Mouse (Mus musculus) granulocyte monocyte progenitor cell, adult 5-6 weeks (primary cell): ENCODE measurements around the gene Ckmt1. TPM values are rescaled to one million over a fixed set of nuclear protein-coding genes. Genes with fewer than 3 reads are reported as not detected.
A peak's percentile ranks its signal among the peaks of the same experiment; 100 is the strongest.
"Not testable (repeated sequence)": the region's sequence is repeated elsewhere in the genome, so short reads cannot be mapped to it uniquely, and the experiment has no call there.

Experiments used
- ATAC-seq: replicated peaks from 2 replicates; pipeline ENCODE4 v1.8.0; 2016; ENCODE audit warnings: mild to moderate bottlenecking, moderate TSS enrichment, inconsistent platforms; ENCODE audit not compliant: poor library complexity, severe bottlenecking
- total RNA-seq, 2 experiments: library from RNA; stranded (forward) in 1 of 2; stranded (reverse) in 1 of 2; fragments of 200-712, 200-1000 nt in 1 of 2; fragments of >200 nt in 1 of 2; fragmentation: Nextera tagmentation in 1 of 2; gene quantifications; 2 replicates each; pipeline ENCODE4 v1.2.3; 2014 to 2017

Ckmt1 gene
- not detected in 2 replicates for total RNA-seq (2014; fragmentation: Nextera tagmentation)
- total RNA-seq (2017): not detected in 2 replicates

DNA sequence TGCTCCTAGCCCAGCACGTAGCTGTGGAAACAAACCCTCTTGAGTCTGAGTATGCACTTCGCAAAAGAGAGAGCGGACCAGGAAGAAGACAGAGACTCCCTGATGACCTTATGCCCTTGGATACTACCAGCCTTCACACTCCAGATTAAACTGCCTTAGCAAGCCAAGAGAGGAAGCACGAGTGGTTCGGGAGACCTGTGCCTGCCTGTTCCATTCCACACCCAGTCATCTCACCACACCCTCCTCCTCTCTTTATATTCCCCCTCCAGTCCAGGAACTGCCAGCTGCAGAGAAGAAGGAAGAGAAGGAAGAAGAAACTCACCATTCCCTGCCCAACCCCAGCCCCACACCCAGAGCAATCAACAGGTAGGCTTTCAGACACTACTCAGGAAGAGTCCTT, at the start of gene Ckmt1:
Gene Ckmt1 (plus strand): TSS at position 221 of the 400 bp plus-strand sequence.
- ATAC-seq: no peak

DNA sequence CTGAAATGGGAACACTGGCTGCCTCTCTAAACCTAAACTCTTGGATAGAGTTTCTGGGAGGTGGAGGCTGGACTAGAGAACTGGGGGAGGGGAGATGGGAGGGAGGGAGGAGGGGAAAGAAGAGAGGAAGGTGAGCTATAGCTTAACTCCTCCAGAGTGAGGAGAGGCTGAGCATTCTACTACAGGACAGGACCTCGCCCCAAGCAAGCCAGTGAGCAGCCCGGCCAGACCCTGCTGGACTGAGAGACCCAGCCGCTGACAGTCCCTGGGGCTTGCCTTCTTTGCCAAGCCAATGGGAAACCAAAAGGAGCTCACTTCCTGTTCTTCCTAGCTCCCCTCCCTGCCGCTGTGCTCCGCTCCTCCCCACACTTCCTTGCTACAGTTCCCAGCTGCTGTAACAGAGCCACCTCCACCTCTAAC, 48.5 kb upstream of the Ckmt1 start:
- peak; percentile 89 for ATAC-seq

DNA sequence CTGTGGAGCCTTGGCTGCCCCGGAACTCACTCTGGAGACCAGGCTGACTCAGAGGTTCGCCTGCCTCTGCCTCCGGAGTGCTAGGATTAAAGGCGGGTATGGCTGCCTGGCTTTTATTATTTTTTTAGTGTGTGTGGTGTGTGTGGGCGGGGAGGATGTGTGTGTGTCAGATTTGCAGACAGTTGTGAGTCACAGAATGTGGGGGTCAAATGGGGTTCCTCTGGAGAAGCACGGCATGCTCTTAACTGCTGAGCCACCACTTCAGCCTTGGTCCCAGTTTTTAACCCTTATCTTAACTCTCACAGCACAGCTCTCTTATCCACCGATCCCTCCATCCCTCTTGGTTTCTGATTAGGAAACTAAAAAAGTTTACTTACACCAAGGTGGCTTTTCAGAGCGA, 41.2 kb upstream of the Ckmt1 start:
- no peak for ATAC-seq

DNA sequence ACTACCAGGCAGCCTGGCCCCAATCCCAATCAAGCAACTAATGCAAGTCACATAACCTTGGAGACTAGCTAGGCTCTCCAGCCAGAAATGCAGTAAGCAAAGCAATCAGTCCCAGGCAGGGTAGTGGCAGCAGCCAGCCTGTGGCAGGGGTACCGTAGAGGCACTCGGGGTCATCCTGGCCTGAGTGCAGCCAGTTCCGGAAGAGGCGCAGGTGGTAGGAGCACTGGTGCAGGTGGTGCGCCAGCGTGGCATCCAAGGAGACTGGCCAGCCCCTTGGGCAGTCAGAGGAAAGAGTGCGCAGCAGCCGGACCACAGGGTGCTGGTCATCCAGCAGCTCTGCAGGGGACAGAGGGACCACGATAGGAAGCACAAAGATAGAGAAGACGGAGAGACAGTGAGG, 34.5 kb upstream of the Ckmt1 start:
- no peak for ATAC-seq

DNA sequence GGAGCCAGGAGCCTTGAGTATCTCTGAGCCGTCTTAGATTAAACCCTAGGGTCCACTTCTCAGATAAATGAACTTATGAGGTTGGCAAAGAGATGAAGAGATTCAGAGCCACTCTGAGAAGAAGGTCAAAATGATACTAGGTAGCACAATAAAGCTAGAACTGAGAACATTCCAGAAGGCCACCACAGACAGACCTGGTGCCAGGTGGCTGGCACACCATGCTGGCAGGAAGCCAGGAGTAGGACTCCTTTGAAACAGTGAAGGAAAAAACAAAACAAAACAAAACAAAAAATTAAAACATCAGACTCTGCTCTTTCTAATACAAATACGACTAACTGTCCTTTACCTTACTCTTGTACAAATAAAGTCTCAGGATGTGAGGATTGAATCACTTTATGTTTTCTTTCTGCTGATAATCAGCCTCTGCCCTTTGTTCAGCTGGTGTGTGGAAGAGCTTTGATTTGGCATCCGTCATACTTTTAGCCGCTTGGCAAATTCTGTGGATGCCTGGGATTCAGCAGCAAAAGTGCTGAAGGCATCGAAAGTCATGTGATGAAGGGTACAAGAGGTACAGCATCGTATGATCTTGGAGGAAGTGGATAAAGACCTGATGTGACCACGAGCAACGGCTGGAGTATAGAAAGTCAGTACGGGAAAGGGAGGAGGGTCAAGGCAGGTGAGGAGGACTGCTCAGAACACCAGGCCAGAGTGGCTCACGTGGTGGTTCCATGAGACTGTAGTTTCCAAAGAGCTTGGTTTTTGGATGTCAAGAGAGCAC, 33.6 kb upstream of the Ckmt1 start:
- ATAC-seq: no peak

DNA sequence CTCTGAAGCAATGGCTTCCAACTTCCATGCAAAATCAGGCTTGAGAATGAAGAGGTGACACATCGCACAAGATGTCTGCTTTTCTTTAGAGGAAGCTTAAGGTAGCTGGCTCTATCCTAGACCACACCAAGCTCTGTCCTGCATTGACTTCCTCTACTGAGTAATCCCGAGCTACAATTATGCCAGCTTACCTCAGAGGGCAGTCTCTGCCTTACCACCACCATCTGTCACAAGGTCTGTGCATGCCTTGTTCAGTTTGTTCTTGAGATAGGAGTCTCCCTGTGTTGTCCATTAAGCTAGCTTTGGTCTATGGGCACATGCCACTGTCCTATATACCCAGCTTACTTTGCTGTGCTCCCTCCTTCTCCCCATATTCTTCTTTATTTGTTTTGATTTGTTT, 28.0 kb upstream of the Ckmt1 start:
- no peak for ATAC-seq

DNA sequence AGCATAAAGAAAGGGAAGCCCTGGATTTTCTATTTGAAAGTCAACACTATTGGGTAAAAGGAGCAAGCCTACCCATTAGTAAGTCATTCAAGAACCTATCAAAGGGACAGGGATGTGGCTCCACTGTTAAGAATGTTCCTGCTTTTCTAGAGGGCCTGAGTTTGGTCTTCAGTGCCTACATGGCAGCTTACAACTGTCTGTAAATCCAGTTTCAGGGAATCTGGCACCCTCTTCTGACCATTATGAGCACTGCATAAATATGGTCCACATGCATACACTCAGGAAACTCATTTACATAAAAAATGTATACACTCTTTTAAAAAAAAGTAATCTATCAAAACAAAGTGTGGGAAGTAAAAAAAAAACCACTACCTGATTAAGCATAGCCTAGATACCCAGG, 18.5 kb upstream of the Ckmt1 start:
- ATAC-seq: no peak

DNA sequence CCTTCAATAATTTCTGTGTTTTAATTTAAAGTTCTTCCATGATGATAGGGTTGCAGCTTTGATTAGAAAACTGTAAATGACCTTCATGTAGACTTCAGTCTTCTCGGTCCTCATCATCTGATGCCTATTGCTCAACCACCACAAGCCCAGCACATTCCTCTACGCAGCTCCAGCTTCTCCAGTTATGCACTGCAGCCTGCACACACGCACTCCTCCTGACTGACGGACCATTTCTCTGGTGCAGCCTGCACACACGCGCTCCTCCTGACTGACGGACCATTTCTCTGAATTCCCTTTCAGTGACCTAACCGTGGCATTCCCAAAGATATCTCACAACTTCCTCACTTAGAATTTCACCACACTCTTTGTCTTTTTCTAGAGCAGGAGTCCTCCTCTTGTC, 4.4 kb upstream of the Ckmt1 start:
- ATAC-seq: no peak

DNA sequence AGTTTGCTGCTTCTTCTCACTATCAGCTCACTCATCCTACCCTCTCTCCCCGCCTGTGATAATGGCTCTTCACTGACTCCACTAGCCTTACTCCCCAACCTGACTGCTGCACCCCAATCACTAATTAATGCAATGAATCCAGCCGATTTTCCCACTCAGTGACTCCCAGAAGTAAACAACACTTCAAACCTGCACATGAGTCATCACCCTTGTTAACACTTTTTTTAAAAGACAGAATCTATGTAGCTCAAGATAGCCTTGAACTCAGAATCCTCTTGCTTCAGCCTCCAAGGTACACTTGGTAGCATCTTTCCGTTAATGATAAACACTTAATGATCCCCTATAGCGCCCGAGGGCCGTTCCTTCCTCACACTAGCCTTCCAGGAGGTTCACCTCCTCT, 3.1 kb upstream of the Ckmt1 start:
- ATAC-seq: no peak

DNA sequence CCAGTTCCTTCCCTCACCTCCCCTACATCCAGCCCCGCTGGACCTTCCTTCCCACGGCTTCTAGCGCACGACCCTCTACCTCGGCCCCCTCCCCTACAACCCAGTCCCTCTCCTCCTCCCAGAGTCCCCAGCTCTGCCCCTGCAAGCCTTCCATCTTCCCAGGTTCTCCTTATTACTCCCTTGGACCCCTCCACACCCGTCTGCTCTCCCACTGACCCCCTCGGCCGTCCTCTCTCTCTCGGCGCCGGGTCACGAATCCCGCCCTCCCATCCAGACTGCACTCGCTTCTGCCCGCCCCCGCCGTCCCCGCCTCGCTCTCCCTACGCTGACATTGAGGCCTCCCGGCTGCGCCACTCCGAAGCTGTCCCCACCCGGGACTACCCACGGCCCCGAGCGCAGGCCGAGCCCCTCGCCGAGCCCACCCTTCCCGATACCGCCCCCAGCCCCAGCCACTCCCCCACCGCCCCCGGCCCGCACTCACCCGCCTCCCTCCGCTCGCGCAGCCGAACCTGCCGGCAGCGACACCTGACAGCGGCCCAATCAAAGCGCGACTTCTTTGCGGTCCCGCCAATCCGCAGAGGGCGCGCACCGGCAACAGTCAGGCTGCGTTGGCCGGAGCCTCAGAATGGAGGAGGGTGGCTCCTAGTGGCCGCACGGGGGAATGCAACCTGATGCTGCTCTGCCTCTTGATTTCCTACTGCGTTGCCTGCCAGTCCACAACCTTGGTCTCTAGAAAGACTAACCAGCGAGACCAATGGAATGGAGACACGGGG, 2.5 kb upstream of the Ckmt1 start, which contains the start of gene Ppip5k1:
Gene Ppip5k1 (minus strand): TSS at position 577 of the 773 bp plus-strand sequence.
- ATAC-seq: peak; percentile 97

DNA sequence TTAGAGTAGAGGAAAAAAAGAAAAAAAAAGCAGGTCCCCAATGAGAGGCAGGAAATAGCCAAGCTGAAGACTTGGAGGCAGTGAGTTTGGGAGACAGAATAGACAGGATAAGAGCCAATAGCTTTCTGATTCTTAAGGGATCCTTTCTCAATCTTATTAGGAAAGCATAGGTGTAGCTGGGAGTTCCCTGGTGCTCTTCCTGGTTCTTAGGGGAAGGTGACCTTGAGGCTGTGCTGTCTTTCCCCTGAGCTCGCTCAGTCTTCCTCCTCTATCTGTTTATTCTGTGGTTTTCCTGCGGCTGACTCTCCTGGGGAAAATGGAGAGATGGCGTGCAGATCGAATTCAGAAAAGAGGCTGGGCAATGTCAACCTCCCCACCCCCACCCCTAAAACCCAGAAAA, 447 bp downstream of the Ckmt1 start:
- ATAC-seq: no peak

DNA sequence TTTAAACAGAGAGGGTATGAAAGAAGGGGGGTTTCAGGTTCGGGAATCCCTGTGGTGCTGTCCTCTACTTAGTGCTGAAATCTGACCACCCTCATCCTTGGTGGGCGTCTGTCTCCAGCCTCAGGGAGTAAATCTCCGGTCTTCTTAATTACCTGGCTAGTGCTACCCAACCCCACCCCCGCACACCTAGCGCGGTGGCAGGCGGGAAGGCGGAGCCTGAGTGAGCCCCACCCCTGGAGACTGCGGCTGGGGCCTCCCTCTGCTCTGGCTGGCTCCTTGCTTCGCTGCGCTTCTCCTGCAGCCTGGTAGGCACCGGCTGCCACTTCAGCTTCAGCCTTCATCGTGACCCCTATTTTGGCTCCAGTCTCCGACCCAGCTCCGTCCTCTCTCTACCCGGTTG, 867 bp downstream of the Ckmt1 start:
- no peak for ATAC-seq

DNA sequence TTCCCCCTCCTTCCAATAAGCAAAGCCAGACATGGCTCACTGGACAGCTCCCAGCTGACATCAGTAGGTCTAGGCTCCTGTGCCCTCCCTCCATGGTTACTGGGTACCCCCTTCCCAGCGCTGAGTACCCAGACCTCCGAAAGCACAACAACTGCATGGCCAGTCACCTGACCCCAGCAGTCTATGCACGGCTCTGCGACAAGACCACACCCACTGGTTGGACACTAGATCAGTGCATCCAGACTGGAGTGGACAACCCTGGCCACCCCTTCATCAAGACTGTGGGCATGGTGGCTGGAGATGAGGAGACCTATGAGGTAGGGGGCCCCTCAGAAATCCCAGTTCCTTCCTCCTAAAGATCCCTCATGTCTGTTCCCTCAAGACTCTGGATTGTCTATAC, 1.9 kb downstream of the Ckmt1 start:
- ATAC-seq: no peak

DNA sequence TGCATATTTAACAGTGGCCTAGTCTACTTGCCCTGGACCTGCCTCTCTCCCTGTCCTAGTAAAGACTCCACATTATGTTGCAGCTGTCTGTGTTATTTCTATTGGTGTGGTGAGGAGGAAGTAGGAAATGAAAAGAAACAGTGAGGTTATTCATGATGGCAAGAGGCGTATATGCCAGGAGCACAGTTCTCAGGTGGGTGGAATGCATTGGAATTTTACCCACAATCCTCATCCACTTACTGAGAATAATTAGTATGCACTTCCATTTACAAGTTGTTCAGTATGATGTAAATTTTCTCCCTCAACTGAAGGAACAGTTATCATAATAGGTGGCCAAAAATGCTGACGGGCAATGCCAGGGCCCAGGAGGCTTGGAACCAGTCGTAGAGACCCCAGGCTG, 6.1 kb downstream of the Ckmt1 start:
- no peak for ATAC-seq

DNA sequence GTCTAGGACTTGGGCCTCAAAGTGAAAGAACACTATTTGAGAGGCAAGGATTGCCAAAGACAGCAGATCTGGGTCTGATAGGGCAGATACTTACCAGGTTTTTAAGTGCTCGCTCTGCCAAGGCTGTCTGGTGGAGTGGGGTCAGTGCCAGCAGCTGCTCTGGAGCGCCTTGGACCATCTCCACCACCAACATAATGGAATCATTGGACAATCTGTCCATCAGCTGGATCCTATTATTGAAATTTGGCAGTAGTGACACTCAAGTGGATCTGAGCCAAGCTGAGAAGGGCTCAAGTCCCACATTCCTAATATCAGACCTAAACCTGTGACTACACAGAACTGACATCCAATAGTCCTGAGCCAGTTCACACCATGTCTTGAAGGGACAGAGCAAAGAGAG, 11.3 kb downstream of the Ckmt1 start:
- ATAC-seq: no peak

DNA sequence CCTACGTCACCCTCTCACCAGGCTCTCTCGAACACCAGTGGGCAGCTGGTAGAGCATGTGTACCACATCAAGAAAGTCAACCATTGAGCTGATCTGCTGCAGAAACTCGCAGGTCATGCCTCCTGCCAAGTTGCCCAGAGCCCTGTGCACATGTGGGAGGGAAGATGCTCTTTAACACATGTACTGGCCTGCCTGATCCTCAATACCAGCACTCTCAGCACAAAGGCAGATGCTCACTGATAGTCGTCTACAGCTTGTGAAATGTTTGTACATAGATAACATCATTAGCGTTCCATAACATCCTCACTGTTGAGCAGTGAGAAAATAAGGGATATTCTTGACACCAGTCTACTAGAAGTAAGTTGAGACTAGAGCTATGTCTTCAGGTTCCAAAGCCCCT, 13.4 kb downstream of the Ckmt1 start:
- no peak for ATAC-seq

DNA sequence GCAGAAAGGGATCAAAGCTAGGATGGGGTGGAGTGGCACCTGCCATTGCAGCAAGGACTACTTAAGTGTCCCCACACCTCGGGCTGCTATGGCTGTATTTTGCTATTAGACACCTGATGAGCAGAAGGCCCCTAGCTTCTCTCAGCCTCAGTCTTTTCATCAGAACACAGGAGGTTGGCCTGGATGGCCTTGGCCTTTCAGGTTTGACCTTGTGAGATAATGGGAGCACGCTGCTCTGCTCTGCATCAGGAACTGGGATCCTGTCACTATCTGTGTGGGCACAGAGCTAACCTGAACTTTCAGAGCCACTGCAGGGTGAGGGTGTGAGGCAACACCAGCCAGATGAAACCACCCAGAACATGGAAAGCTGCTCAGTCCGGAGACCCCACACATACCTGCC, 14.8 kb downstream of the Ckmt1 start:
- no peak for ATAC-seq

DNA sequence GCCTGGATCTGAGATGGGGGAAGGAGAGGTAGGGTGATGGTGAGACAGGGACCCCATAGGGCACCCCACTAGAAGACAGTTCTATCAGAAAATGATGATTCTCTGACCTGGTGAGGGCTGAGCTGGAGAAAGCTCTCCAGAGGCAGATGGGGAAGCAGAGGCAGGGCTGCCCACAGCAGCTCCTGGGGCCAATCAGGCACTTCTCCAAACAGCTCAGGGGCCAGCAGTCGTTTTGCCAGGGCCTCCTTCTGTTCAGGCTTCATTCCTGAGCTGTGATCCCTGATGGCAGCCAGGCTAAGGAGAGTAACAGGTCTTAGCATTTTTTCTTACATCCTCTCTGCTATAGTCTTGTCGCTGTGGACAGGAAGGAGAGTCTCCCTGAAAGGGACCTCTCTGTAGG, 17.3 kb downstream of the Ckmt1 start:
- no peak for ATAC-seq

DNA sequence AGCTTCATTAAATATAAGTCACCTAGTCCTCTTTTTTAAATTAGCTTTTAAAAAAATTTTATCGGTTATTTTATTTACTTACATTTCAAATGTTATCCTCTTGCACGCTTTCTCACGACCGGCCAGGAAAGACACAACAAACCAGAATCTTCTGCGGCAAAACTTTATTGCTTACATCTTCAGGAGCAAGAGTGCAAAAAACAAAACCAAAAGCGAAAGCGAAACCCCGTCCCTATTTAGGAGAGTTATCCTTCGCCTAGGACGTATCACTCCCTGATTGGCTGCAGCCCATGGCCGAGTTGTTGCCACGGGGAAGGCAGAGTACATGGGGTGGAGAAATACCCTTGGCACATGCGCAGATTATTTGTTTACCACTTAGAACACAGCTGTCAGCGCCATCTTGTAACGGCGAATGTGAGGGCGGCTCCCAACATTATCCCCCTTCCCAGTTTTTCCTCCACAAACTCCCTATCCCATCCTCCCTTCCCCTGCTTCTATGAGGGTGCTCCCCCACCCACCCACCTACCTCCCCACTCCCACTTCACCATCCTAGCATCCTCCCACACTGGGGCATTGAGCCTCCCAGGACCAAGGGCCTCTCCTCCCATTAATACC, 29.6 kb downstream of the Ckmt1 start, which contains the start of gene Strc:
Gene Strc (minus strand): TSS at position 208 of the 615 bp plus-strand sequence.
- not testable (repeated sequence) for ATAC-seq

DNA sequence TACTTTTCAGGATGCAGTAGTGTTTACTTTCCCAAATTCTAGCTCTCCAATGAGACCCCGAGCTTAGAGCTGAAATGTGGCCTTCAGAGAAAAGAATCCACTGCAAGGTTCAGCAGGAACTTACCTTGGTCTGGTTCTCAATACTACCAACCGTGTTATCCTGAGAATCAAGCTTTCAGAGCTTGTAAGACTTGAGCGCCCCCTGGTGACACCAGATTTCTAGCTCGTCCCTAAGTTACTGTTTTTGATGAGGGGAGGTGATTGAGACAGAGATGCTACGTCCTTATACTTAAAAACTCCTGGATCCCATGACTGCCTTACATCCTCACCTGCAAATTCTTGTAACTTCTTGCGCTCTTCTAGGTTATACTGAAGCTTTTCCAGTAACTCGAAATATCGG, 39.1 kb downstream of the Ckmt1 start:
- peak; percentile 66 for ATAC-seq

DNA sequence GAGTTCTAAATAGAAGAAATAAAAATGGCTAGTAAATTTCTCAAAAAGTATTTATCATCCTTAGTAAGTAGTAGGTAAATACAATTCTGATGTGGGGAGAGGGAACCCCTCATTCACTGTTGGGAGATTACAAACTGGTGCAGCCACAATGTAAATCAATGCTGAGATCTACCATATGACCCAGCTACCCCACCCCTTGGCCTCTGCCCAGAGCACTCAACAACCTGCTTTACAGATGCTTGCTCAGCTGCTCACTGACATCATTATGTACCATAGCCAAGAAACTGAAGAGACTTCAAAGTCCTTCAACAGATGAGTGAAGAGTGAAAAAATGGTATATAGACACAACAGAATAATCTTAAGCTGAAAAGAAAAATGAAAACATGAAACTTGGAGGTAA, 45.8 kb downstream of the Ckmt1 start:
- no peak for ATAC-seq
